Mouse (Mus musculus) embryonic facial prominence, embryonic 11.5 days (tissue): Measurements from ENCODE around the gene Sike1. TPM values are rescaled to one million over a fixed set of nuclear protein-coding genes. Genes with fewer than 3 reads are reported as not detected.

Source experiments
- ATAC-seq: fragments of 200-750 bp; cut with Nextera tagmentation; replicated peaks from 2 replicates; pipeline ENCODE4 v1.8.0; 2017; ENCODE audit warnings: low read depth; ENCODE audit not compliant: insufficient number of reproducible peaks, low FRiP score, low TSS enrichment
- DNase-seq: peaks from one replicate; pipeline ENCODE4 v3.0.0-alpha.2; 2015; ENCODE audit warnings: low spot score
- H3K27ac ChIP-seq: fragments of 300-500 bp; sonication (generic); replicated peaks from 2 replicates; pipeline ENCODE4 v1.5.1; 2014; ENCODE audit warnings: mild to moderate bottlenecking, low read depth, low read length, control low read depth
- H3K27me3 ChIP-seq: fragments of 300-500 bp; sonication (generic); 2 replicates; pipeline ENCODE4 v1.6.1; 2014; ENCODE audit warnings: mild to moderate bottlenecking, low read length, moderate library complexity, mixed read lengths; ENCODE audit not compliant: control insufficient read depth, insufficient read depth
- H3K36me3 ChIP-seq: fragments of 300-500 bp; sonication (generic); replicated peaks from 2 replicates; pipeline ENCODE4 v1.6.1; 2014; ENCODE audit warnings: low read depth, mild to moderate bottlenecking, low read length, moderate library complexity, mixed read lengths; ENCODE audit not compliant: control insufficient read depth, insufficient read depth
- H3K4me1 ChIP-seq: fragments of 300-500 bp; sonication (generic); 2 replicates; pipeline ENCODE4 v1.6.1; 2014; ENCODE audit warnings: low read length, mixed read lengths; ENCODE audit not compliant: control insufficient read depth, insufficient read depth
- H3K4me2 ChIP-seq: fragments of 300-500 bp; sonication (generic); 2 replicates; pipeline ENCODE4 v1.6.1; 2014; ENCODE audit warnings: low read depth, mild to moderate bottlenecking, control low read depth, low read length, moderate library complexity
- H3K4me3 ChIP-seq: fragments of 300-500 bp; sonication (generic); 2 replicates; pipeline ENCODE4 v1.5.1; 2014; ENCODE audit warnings: low read depth, low read length, control low read depth
- H3K9ac ChIP-seq: fragments of 300-500 bp; sonication (generic); replicated peaks from 2 replicates; pipeline ENCODE4 v1.6.1; 2014; ENCODE audit warnings: mild to moderate bottlenecking, control low read depth, low read length
- H3K9me3 ChIP-seq: fragments of 300-500 bp; sonication (generic); replicated peaks from 2 replicates; pipeline ENCODE4 v1.6.1; 2016; ENCODE audit warnings: mild to moderate bottlenecking, low read length, inconsistent platforms, mixed read lengths; ENCODE audit not compliant: control insufficient read depth
- WGBS: fragments of 180-500 bp; shearing (Covaris S2); extraction: QIAGEN DNeasy Blood & Tissue Kit; methylation state at CpG from one replicate; pipeline ENCODE4 v1.1.7; 2014; 5-methylcytosine and 5-hydroxymethylcytosine counted together
- polyA plus RNA-seq: library from polyadenylated mRNA; unstranded; fragments of >200 nt; fragmentation: Nextera tagmentation; extraction: Ambion mirVana; gene quantifications from 2 replicates; pipeline ENCODE4 v1.2.1, GENCODE M21; 2014

Sike1 gene
- polyA plus RNA-seq, result 71.2 and 76.7 TPM in 2 replicates

GRCm38 (mm10) chr3:102995605-102996321 lies at the start of gene Sike1:
Sike1 (plus strand) TSS chr3:102995708.
- Histone ChIP-seq H3K27ac (peak within 1 kb of the TSS; percentile 70), H3K9me3 (no peaks in the 10 kb centered on the region; the same call in 1 of the 2 replicates), H3K27me3 (no peaks in the 10 kb centered on the region), H3K4me1 (no peaks in the 10 kb centered on the region), H3K4me3 (peak within 1 kb of the TSS; percentile 81), H3K9ac (peak within 1 kb of the TSS; percentile 86), H3K36me3 (peaks cover 12% of the 10 kb centered on the region), H3K4me2 (peak within 1 kb of the TSS; percentile 73)
- WGBS, result under 1% methylated on average over 54 of the region's 60 CpGs
- peak; percentile 95 for ATAC-seq
- DNase-seq, result peak; percentile 93

GRCm38 (mm10) chr3:102946312-102946711 lies 49.2 kb upstream of the Sike1 start:
- Histone ChIP-seq H3K27ac (no peak overlapping the region), H3K4me3 (no peak overlapping the region), H3K27me3 (no peaks in the 10 kb centered on the region), H3K36me3 (no peaks in the 10 kb centered on the region), H3K9me3 (no peaks in the 10 kb centered on the region), H3K4me2 (no peak overlapping the region), H3K9ac (no peak overlapping the region), H3K4me1 (no peaks in the 10 kb centered on the region)
- WGBS, result 83% methylated on average over 3 of the region's 3 CpGs
- ATAC-seq, result no peak
- no peak for DNase-seq

- H3K27ac ChIP-seq, result no peak overlapping the region
- H3K9ac ChIP-seq, result no peak overlapping the region
- H3K27me3 ChIP-seq, result no peaks in the 10 kb centered on the region
- H3K36me3 ChIP-seq, result no peaks in the 10 kb centered on the region
- no peak overlapping the region for H3K4me2 ChIP-seq
- WGBS, result 63% methylated on average over 5 of the region's 5 CpGs
- no peak overlapping the region for H3K4me3 ChIP-seq
- no peaks in the 10 kb centered on the region for H3K4me1 ChIP-seq
- DNase-seq (no peak), ATAC-seq (0 out of 2 replicates have a peak, but pooled peaks have one; percentile 29)
- no peaks in the 10 kb centered on the region for H3K9me3 ChIP-seq
Observed at GRCm38 (mm10) chr3:102946861-102947260, 48.6 kb upstream of the Sike1 start.

- no peak overlapping the region for H3K27ac ChIP-seq
- H3K4me3 ChIP-seq, result no peak overlapping the region
- no peak overlapping the region for H3K4me2 ChIP-seq
- DNase-seq (no peak), ATAC-seq (no peak)
- no peaks in the 10 kb centered on the region for H3K27me3 ChIP-seq
- 90% methylated on average over 12 of the region's 12 CpGs for whole genome bisulfite sequencing
- no peaks in the 10 kb centered on the region for H3K36me3 ChIP-seq
- H3K9me3 ChIP-seq, result no peaks in the 10 kb centered on the region
- H3K4me1 ChIP-seq, result no peaks in the 10 kb centered on the region
- no peak overlapping the region for H3K9ac ChIP-seq
Observed at GRCm38 (mm10) chr3:102954476-102954875, 41.0 kb upstream of the Sike1 start.

- Histone ChIP-seq H3K9me3 (no peaks in the 10 kb centered on the region), H3K9ac (no peak overlapping the region), H3K36me3 (no peaks in the 10 kb centered on the region), H3K27ac (no peak overlapping the region), H3K27me3 (no peaks in the 10 kb centered on the region), H3K4me2 (no peak overlapping the region), H3K4me1 (no peaks in the 10 kb centered on the region), H3K4me3 (no peak overlapping the region)
- no peak for ATAC-seq
- no peak for DNase-seq
- WGBS, result 88% methylated on average over 3 of the region's 3 CpGs
Observed at GRCm38 (mm10) chr3:102955143-102955542, 40.4 kb upstream of the Sike1 start.

GRCm38 (mm10) chr3:102955596-102955995 lies 39.9 kb upstream of the Sike1 start:
- no peak for DNase-seq
- WGBS, result 65% methylated on average over 3 of the region's 3 CpGs
- Histone ChIP-seq H3K27ac (no peak overlapping the region), H3K36me3 (no peaks in the 10 kb centered on the region), H3K27me3 (no peaks in the 10 kb centered on the region), H3K9ac (no peak overlapping the region), H3K4me2 (no peak overlapping the region), H3K4me3 (no peak overlapping the region), H3K4me1 (no peaks in the 10 kb centered on the region), H3K9me3 (no peaks in the 10 kb centered on the region)
- ATAC-seq, result no peak

GRCm38 (mm10) chr3:102964033-102964432 lies 31.5 kb upstream of the Sike1 start, which contains the start of gene Nr1h5:
Nr1h5 (minus strand) TSS chr3:102964133.
- 55% methylated on average over 3 of the region's 3 CpGs for WGBS
- DNase-seq (no peak), ATAC-seq (no peak)
- H3K27me3 ChIP-seq, result no peaks in the 10 kb centered on the region
- no peak within 1 kb of the TSS for H3K9ac ChIP-seq
- no peaks in the 10 kb centered on the region for H3K4me1 ChIP-seq
- no peak within 1 kb of the TSS for H3K27ac ChIP-seq
- no peaks in the 10 kb centered on the region for H3K9me3 ChIP-seq
- H3K36me3 ChIP-seq, result no peaks in the 10 kb centered on the region
- H3K4me3 ChIP-seq, result no peak within 1 kb of the TSS
- H3K4me2 ChIP-seq, result no peak within 1 kb of the TSS

- Histone ChIP-seq H3K9me3 (no peaks in the 10 kb centered on the region), H3K4me2 (no peak overlapping the region), H3K36me3 (no peaks in the 10 kb centered on the region), H3K4me3 (no peak overlapping the region), H3K4me1 (no peaks in the 10 kb centered on the region), H3K9ac (no peak overlapping the region), H3K27me3 (no peaks in the 10 kb centered on the region), H3K27ac (no peak overlapping the region)
- DNase-seq (peak; percentile 11), ATAC-seq (peak; percentile 62; the same call in 1 of the 2 replicates)
- WGBS, result 71% methylated on average over 9 of the region's 9 CpGs
Observed at GRCm38 (mm10) chr3:102970067-102970466, 25.4 kb upstream of the Sike1 start.
